Mouse (Mus musculus): ENCODE results near the gene Zfp131. TPM values are rescaled to one million over a fixed set of nuclear protein-coding genes. Genes with fewer than 3 reads are reported as not detected.
A peak's percentile ranks its signal among the peaks of the same experiment; 100 is the strongest.

The Zfp131 gene
- polyA plus RNA-seq, 1 experiment from 2014 or later = 30.0 TPM

GRCm38 (mm10) chr13:119792791-119793404 is 2.2 kb upstream of the Zfp131 start:
- no peak overlapping the region for H3K9ac ChIP-seq
- no peaks in the 10 kb centered on the region for H3K27me3 ChIP-seq (replicated peaks)
- ATAC-seq = no peak
- no peak overlapping the region for H3K4me3 ChIP-seq (replicated peaks)
- H3K36me3 ChIP-seq = no peaks in the 10 kb centered on the region
- H3K4me1 ChIP-seq (replicated peaks) = 0 out of 2 replicates have a peak, but pooled peaks cover 5% of the 10 kb centered on the region
- H3K27ac ChIP-seq = no peak overlapping the region
- H3K9me3 ChIP-seq = no peaks in the 10 kb centered on the region
- 69% methylated on average over 5 of the region's 5 CpGs for WGBS
- H3K4me2 ChIP-seq (replicated peaks) = no peak overlapping the region

DNA sequence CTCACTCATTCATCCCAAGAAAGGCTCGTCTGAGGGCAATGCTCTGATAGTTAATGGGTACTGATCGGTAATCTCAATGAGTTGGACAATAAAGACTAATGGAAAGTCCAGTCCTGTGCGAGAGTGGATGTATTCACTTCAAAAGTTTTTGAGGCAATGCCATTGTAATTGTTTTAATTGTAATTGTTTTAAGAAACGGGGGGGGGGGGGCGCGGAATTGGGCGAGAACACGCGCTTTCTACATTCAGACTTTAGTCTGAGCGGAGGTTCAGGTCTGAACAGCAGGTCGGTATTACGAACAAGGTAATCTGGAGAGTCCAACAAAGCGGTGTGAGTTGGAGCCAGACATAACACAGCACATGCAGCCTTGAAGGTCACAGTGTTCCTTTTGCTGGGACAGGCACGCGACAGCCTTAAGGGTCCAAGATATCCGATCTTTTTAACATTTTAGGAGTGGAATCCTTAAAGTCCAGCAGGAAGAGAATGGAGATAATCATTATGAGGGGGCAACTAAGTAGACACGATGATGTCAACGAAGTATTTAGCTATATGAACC is 969 bp upstream of the Zfp131 start:
- peak overlapping the region; percentile 85 for H3K4me3 ChIP-seq (replicated peaks)
- ATAC-seq = no peak
- peak overlapping the region; percentile 84 for H3K9ac ChIP-seq
- H3K27me3 ChIP-seq (replicated peaks) = no peaks in the 10 kb centered on the region
- WGBS = 4% methylated on average over 18 of the region's 18 CpGs
- H3K27ac ChIP-seq = peak overlapping the region; percentile 96
- peaks cover 1% of the 10 kb centered on the region; the same call in 1 of the 2 replicates for H3K36me3 ChIP-seq
- no peaks in the 10 kb centered on the region for H3K9me3 ChIP-seq
- peak overlapping the region; percentile 91 for H3K4me2 ChIP-seq (replicated peaks)
- H3K4me1 ChIP-seq (replicated peaks) = 0 out of 2 replicates have a peak, but pooled peaks cover 5% of the 10 kb centered on the region

DNA sequence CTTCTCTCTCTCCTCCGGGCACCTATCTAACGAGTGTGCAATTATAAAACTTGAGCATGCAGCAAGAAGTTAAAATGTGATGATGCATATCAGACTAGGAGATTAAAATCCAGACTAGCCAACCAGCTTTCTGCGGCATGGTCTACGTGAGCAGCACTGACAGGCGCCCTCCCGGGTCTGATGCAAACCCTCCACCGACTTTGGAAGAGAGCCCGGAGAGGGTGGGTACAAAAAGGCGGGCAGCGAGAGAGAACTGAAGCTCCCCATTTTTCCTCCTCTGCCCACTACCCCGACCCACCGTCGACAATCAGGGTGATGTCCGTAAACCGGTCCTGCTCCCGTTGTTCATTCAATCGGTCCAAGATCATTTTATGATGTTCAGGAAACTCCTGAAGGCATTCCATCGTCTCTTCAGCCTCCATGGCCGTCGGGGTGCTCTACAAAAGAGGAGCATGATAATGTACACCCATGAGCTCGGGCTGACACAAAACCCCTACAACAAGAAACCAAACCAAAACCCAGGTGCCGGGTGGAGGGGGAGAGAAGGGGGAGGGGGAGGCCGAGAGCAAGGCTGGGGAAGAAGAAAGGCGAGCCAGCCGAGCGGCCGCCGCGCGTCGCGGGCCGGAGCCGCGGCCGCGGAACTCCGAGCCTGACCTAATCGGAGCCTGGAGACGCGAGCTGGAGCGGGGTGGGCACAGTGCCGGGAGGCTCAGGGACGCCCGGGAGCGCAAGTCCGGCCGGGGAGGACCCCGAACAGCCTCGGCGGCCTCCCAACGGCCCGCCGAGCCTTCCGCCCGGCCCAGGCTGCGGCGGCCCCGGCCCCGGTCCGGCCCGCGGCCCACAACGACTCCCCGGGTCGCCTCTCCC is 605 bp downstream of the Zfp131 start:
- Histone ChIP-seq H3K4me3 (replicated peaks) (peak overlapping the region; percentile 85), H3K36me3 (peaks cover 6% of the 10 kb centered on the region; the same call in 1 of the 2 replicates), H3K4me2 (replicated peaks) (peak overlapping the region; percentile 62), H3K27ac (peak overlapping the region; percentile 96), H3K27me3 (replicated peaks) (no peaks in the 10 kb centered on the region), H3K9ac (peak overlapping the region; percentile 91), H3K9me3 (no peaks in the 10 kb centered on the region), H3K4me1 (replicated peaks) (0 out of 2 replicates have a peak, but pooled peaks cover 5% of the 10 kb centered on the region)
- peak; percentile 78 for ATAC-seq
- 1% methylated on average over 48 of the region's 66 CpGs for WGBS

- ATAC-seq = no peak
- no peaks in the 10 kb centered on the region for H3K9me3 ChIP-seq
- peaks cover 18% of the 10 kb centered on the region for H3K36me3 ChIP-seq
- no peak overlapping the region for H3K9ac ChIP-seq
- WGBS = 87% methylated on average over 4 of the region's 4 CpGs
- H3K4me3 ChIP-seq (replicated peaks) = no peak overlapping the region
- no peak overlapping the region for H3K27ac ChIP-seq
- no peaks in the 10 kb centered on the region for H3K27me3 ChIP-seq (replicated peaks)
- H3K4me1 ChIP-seq (replicated peaks) = no peaks in the 10 kb centered on the region
- H3K4me2 ChIP-seq (replicated peaks) = no peak overlapping the region
These were observed 7.1 kb downstream of the Zfp131 start for GRCm38 (mm10) chr13:119783581-119783980.

GRCm38 (mm10) chr13:119768541-119768940 is 22.1 kb downstream of the Zfp131 start:
- Histone ChIP-seq H3K4me1 (replicated peaks) (no peaks in the 10 kb centered on the region), H3K4me3 (replicated peaks) (no peak overlapping the region), H3K9me3 (no peaks in the 10 kb centered on the region), H3K9ac (no peak overlapping the region), H3K27me3 (replicated peaks) (no peaks in the 10 kb centered on the region), H3K36me3 (peaks cover 18% of the 10 kb centered on the region), H3K27ac (no peak overlapping the region), H3K4me2 (replicated peaks) (no peak overlapping the region)
- no peak for ATAC-seq
- 83% methylated on average over 6 of the region's 6 CpGs for WGBS

- Histone ChIP-seq H3K4me2 (replicated peaks) (no peak overlapping the region), H3K27me3 (replicated peaks) (no peaks in the 10 kb centered on the region), H3K27ac (no peak overlapping the region), H3K4me1 (replicated peaks) (no peaks in the 10 kb centered on the region), H3K9ac (no peak overlapping the region), H3K9me3 (no peaks in the 10 kb centered on the region), H3K4me3 (replicated peaks) (no peak overlapping the region), H3K36me3 (peaks cover 11% of the 10 kb centered on the region)
- 92% methylated on average over 7 of the region's 7 CpGs for WGBS
- ATAC-seq = no peak
These were observed 24.2 kb downstream of the Zfp131 start for GRCm38 (mm10) chr13:119766480-119766879.

DNA sequence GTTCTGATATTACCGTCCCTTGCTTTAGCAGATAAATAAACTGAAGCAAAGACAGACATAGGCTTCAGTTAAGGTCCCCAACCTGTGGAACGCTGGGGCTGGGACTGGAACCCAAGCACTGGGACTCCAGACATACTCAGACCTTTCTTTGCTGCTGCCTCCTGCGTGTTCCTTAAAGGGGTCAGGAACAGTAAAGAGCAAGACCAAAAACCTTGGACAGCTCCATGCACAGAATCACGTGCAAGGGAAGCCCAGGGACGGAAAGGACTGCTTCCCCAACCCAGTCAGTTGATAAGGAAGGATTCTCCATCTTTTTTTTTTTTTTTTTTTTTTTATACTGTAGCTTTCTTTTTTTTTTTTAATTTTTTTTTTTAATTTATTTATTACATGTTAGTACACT is 33.9 kb downstream of the Zfp131 start:
- Histone ChIP-seq H3K4me3 (replicated peaks) (no peak overlapping the region), H3K27me3 (replicated peaks) (no peaks in the 10 kb centered on the region), H3K4me2 (replicated peaks) (no peak overlapping the region; the same call in 1 of the 2 replicates), H3K27ac (no peak overlapping the region), H3K36me3 (no peaks in the 10 kb centered on the region), H3K4me1 (replicated peaks) (peaks cover 12% of the 10 kb centered on the region), H3K9me3 (no peaks in the 10 kb centered on the region), H3K9ac (no peak overlapping the region)
- 30% methylated on average over 5 of the region's 5 CpGs for WGBS
- no peak for ATAC-seq

- no peaks in the 10 kb centered on the region for H3K9me3 ChIP-seq
- WGBS = under 1% methylated on average over 43 of the region's 43 CpGs
- no peaks in the 10 kb centered on the region for H3K36me3 ChIP-seq
- peak within 1 kb of the TSS; percentile 96 for H3K4me2 ChIP-seq (replicated peaks)
- peak within 1 kb of the TSS; percentile 50 for H3K4me3 ChIP-seq (replicated peaks)
- H3K9ac ChIP-seq = peak within 1 kb of the TSS; percentile 49
- peak; percentile 95 for ATAC-seq
- H3K27ac ChIP-seq = peak within 1 kb of the TSS; percentile 2; the same call in 1 of the 2 replicates
- H3K4me1 ChIP-seq (replicated peaks) = peaks cover 12% of the 10 kb centered on the region
- H3K27me3 ChIP-seq (replicated peaks) = no peaks in the 10 kb centered on the region
These were observed 34.8 kb downstream of the Zfp131 start, which contains the start of gene Nim1k for GRCm38 (mm10) chr13:119755681-119756471. Gene Nim1k (minus strand): TSS chr13:119755882.

DNA sequence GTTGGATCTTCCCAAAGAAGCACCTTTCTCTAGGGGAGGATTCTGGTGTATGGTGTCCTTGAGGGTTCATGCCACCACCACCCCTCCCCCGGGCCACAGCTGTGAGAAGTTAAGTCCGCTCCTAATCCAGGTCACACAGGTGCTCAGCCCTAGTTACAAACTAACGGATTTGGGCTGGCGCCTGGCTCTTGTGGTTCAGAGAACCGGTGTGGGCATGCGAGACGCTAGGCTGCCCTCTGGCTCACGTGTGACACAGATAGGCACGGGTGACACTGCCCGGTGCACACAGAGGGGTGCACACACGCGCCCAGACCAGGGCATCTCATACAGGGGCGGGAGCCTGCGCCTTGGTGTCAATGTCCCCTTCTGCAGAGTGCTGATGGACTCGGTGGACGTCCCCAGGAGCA is 35.5 kb downstream of the Zfp131 start:
- Histone ChIP-seq H3K27me3 (replicated peaks) (no peaks in the 10 kb centered on the region), H3K9me3 (no peaks in the 10 kb centered on the region), H3K27ac (no peak overlapping the region), H3K4me1 (replicated peaks) (peaks cover 12% of the 10 kb centered on the region), H3K4me3 (replicated peaks) (peak overlapping the region; percentile 50), H3K9ac (peak overlapping the region; percentile 49), H3K36me3 (no peaks in the 10 kb centered on the region), H3K4me2 (replicated peaks) (peak overlapping the region; percentile 96)
- peak; percentile 64 for ATAC-seq
- WGBS = 3% methylated on average over 16 of the region's 16 CpGs

DNA sequence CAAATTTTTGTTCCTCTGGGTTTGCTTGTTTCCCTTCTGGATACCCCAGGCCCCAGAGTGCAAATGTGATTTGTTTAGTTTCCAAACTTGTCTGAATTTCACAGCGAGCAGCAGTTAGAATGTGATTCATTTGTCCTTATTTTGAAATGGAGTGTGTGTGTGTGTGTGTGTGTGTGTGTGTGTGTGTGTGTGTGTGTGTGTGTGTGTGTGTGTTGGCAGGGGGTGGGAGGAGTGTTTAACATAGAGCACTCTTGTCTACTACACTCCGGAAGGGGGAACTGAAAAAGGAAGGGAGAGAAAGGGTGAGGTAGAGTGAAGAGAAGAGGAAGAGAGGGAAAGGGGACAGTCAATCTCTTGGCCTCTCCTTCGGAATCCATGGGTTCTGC is 36.1 kb downstream of the Zfp131 start:
- peaks cover 12% of the 10 kb centered on the region for H3K4me1 ChIP-seq (replicated peaks)
- H3K27me3 ChIP-seq (replicated peaks) = no peaks in the 10 kb centered on the region
- H3K27ac ChIP-seq = no peak overlapping the region
- peak overlapping the region; percentile 96 for H3K4me2 ChIP-seq (replicated peaks)
- H3K9me3 ChIP-seq = no peaks in the 10 kb centered on the region
- no peaks in the 10 kb centered on the region for H3K36me3 ChIP-seq
- ATAC-seq = no peak
- WGBS = 29% methylated on average over 3 of the region's 3 CpGs
- 0 out of 2 replicates have a peak overlapping the region, but pooled peaks have one; percentile 50 for H3K4me3 ChIP-seq (replicated peaks)
- no peak overlapping the region for H3K9ac ChIP-seq

GRCm38 (mm10) chr13:119753859-119754634 is 36.6 kb downstream of the Zfp131 start:
- Histone ChIP-seq H3K4me2 (replicated peaks) (no peak overlapping the region), H3K9ac (no peak overlapping the region), H3K4me1 (replicated peaks) (peaks cover 12% of the 10 kb centered on the region), H3K36me3 (no peaks in the 10 kb centered on the region), H3K9me3 (no peaks in the 10 kb centered on the region), H3K27me3 (replicated peaks) (no peaks in the 10 kb centered on the region), H3K4me3 (replicated peaks) (no peak overlapping the region), H3K27ac (no peak overlapping the region)
- WGBS = 64% methylated on average over 9 of the region's 9 CpGs
- ATAC-seq = no peak

All from intestine, embryonic 15.5 days (tissue).